Mouse (Mus musculus): ENCODE results near the gene Sectm1a.
"Not testable (repeated sequence)": the region's sequence is repeated elsewhere in the genome, so short reads cannot be mapped to it uniquely, and the experiment has no call there.

Sectm1a gene

GRCm38 (mm10) chr11:121045286-121045685, 35.7 kb downstream of the Sectm1a start:
- DNase-seq = no peak

DNA sequence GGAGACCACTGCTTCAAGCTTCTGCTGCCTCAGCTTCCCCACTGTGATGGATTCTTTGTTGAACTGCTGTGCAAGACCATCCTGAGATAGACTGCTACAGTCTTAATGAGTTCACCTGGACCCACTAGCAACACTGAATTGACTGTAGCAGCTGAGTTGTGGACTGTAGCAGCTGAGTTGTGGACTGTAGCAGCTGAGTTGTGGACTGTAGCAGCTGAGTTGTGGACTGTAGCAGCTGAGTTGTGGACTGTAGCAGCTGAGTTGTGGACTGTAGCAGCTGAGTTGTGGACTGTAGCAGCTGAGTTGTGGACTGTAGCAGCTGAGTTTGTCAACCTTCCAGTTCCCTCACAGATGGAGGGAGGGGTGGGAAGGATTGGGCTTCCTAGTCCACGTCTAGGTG, 38.0 kb downstream of the Sectm1a start:
- DNase-seq = not testable (repeated sequence)

DNA sequence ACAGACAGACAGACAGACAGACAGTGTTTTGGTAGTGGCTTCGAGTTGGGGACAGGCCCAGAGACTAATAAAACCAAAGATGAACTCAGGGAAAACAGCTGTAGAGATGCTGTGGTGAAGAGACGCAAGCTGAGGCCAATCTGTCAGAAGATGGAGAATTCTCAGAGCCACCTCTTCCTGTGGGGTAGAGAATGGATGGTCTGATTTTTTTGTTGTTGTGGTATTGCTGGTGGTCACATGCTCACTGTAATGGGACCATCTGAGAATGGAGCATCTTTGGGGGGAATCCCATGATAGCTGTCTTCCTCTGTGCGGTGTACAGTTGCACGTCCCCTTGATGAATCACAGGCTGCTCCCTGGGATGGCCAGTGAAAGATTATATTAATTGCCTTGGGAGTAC, 38.5 kb downstream of the Sectm1a start:
- no peak for DNase-seq

- no peak for DNase-seq
Observed at GRCm38 (mm10) chr11:121041636-121042035, 39.4 kb downstream of the Sectm1a start.

DNA sequence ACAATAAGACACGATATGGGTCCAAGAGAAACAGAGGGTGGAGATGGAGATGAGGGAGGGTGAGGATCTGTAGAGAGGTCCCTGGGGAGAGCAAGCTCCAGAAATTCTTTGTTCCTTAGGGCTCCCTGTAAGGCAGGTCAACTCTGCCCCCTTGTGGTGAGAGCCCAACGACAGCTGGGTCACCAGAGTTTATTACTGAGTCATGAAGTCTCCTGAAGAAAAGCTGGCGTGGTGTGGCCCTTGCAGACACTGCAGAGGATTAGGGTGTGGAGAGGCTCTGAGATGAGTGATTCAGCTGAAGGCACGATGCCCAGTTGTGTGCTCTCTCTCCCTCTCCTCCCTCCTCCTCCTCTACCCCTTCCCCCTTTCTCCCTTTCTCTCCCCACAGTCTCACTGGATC, 39.8 kb downstream of the Sectm1a start:
- peak; percentile 92 for DNase-seq

GRCm38 (mm10) chr11:121039302-121039701, 41.7 kb downstream of the Sectm1a start, which contains the start of gene Cd7:
TSS of gene Cd7 (minus strand) at chr11:121039418.
- no peak for DNase-seq

DNA sequence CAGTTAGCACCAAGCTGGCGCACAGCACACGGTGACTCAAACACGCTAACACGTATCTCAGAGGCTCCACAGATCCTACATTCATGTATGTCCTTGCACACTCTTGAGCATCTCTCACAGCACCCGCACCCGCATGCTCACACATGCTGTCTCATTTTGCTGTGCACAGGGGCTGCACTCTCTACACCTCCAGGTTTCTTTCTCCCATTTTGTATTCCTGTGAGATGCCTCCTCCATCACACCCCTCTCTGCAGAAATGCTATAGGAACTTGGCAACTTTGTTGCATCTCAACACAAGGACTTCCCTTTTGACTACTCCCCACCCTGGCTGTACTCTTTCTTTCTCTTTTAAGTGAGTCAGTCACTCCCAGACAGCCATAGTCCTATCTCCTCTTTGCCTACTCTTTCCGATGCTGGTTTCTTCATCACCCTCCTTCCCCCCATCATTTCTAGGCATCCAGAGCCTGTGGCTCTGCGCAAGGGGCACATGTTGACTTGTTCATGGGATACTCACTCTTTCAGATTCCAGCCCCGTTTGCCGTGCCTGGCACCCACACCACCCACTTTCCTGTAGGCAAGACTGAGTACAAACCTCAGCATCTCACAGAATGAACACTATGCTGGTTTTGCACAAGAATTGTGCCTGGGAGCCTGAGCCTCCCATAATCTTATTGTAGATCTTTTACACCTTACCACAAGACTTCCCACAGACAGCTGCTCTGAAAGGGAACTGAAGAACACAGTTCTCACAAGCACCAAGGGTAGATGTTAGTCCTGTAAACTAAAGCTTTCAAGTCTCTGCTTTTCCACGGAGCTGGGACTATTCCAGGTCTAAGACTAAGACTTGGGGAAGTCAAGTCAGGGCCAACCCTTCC, 42.4 kb downstream of the Sectm1a start:
- no peak for DNase-seq

- no peak for DNase-seq
Observed at GRCm38 (mm10) chr11:121033118-121033517, 47.9 kb downstream of the Sectm1a start.

- no peak for DNase-seq
Observed at GRCm38 (mm10) chr11:121027259-121027658, 53.8 kb downstream of the Sectm1a start.

DNA sequence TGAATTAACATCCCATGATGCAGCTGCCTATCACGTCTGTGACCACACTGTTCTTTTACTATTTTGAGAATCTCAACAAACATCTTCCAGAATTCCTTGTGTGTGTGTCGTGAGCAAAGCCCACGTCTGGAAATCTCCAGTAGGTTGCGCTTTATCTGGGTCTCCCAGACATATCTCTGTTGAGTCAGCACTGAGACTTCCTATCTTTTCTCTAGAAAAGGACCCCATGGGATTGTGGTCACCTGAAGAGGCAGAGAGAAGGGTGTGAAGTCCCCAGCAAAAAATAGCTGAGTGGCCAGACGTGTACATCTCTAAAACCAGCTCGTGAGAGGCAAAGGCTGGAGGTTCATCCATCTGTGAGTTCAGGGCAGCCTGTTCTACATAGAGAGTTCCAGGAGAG, 56.9 kb downstream of the Sectm1a start:
- DNase-seq = no peak

- DNase-seq = no peak
Observed at GRCm38 (mm10) chr11:121019501-121019900, 61.5 kb downstream of the Sectm1a start.

DNA sequence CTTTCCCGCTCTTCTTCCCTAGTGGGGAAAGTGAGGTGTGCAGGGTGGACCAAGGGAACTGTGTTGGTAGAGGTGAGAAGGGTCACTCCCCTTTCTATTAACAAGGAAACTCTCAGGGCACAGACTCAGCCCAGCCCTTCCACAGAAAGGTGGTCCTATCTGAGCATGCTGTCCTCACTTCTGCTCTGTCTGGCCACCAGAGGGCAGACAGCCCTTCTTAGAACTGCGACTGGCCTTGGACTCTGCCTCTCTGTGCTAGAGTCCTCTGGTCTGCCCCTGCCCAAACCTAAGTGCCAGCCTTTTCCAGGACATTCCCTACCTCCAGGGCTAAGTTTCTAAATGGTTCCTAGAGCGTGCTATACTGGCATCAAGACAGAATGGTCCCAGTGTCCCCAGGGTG, 63.3 kb downstream of the Sectm1a start:
- peak; percentile 71 for DNase-seq

Measured in lung, postnatal 14 days (tissue).